Mouse (Mus musculus): ENCODE data around the gene Dcps. TPM values are rescaled to one million over a fixed set of nuclear protein-coding genes. Genes with fewer than 3 reads are reported as not detected.
"Not testable (repeated sequence)": the region's sequence is repeated elsewhere in the genome, so short reads cannot be mapped to it uniquely, and the experiment has no call there.

The Dcps gene
- polyA plus RNA-seq, 1 experiment from 2014 or later = 66.1 TPM

GRCm38 (mm10) chr9:35164142-35164874 lies 11.6 kb downstream of the Dcps start:
- Histone ChIP-seq H3K4me2 (ENCODE audit: low read depth, low read length) (no peak overlapping the region), H3K27me3 (ENCODE audit: control insufficient read depth, insufficient read depth, low read length) (no peaks in the 10 kb centered on the region), H3K9ac (replicated peaks; ENCODE audit: low read depth, low read length) (no peak overlapping the region), H3K36me3 (ENCODE audit: control insufficient read depth, insufficient read depth, low read length) (no peaks in the 10 kb centered on the region), H3K4me3 (ENCODE audit: low read depth, low read length) (no peak overlapping the region), H3K4me1 (ENCODE audit: control insufficient read depth, insufficient read depth, low read length) (no peaks in the 10 kb centered on the region), H3K27ac (ENCODE audit: low read depth, low read length) (no peak overlapping the region), H3K9me3 (ENCODE audit: control insufficient read depth, low read length) (no peaks in the 10 kb centered on the region)
- WGBS = 82% methylated on average over 5 of the region's 5 CpGs
- no peak for ATAC-seq (ENCODE audit: low read depth)

GRCm38 (mm10) chr9:35163011-35163690 lies 12.7 kb downstream of the Dcps start:
- Histone ChIP-seq H3K9me3 (ENCODE audit: control insufficient read depth, low read length) (no peaks in the 10 kb centered on the region), H3K4me3 (ENCODE audit: low read depth, low read length) (no peak overlapping the region), H3K36me3 (ENCODE audit: control insufficient read depth, insufficient read depth, low read length) (no peaks in the 10 kb centered on the region), H3K4me1 (ENCODE audit: control insufficient read depth, insufficient read depth, low read length) (no peaks in the 10 kb centered on the region), H3K27me3 (ENCODE audit: control insufficient read depth, insufficient read depth, low read length) (no peaks in the 10 kb centered on the region), H3K4me2 (ENCODE audit: low read depth, low read length) (no peak overlapping the region), H3K9ac (replicated peaks; ENCODE audit: low read depth, low read length) (no peak overlapping the region), H3K27ac (ENCODE audit: low read depth, low read length) (no peak overlapping the region)
- WGBS = 94% methylated on average over 11 of the region's 11 CpGs
- ATAC-seq (ENCODE audit: low read depth) = no peak

GRCm38 (mm10) chr9:35161721-35162120 lies 14.1 kb downstream of the Dcps start:
- ATAC-seq (ENCODE audit: low read depth) = no peak
- WGBS = 89% methylated on average over 7 of the region's 7 CpGs
- Histone ChIP-seq H3K4me3 (ENCODE audit: low read depth, low read length) (no peak overlapping the region), H3K4me2 (ENCODE audit: low read depth, low read length) (no peak overlapping the region), H3K4me1 (ENCODE audit: control insufficient read depth, insufficient read depth, low read length) (no peaks in the 10 kb centered on the region), H3K27me3 (ENCODE audit: control insufficient read depth, insufficient read depth, low read length) (no peaks in the 10 kb centered on the region), H3K27ac (ENCODE audit: low read depth, low read length) (no peak overlapping the region), H3K9me3 (ENCODE audit: control insufficient read depth, low read length) (no peaks in the 10 kb centered on the region), H3K36me3 (ENCODE audit: control insufficient read depth, insufficient read depth, low read length) (no peaks in the 10 kb centered on the region), H3K9ac (replicated peaks; ENCODE audit: low read depth, low read length) (no peak overlapping the region)

- Histone ChIP-seq H3K9me3 (ENCODE audit: control insufficient read depth, low read length) (no peaks in the 10 kb centered on the region), H3K4me3 (ENCODE audit: low read depth, low read length) (no peak overlapping the region), H3K27ac (ENCODE audit: low read depth, low read length) (no peak overlapping the region), H3K4me1 (ENCODE audit: control insufficient read depth, insufficient read depth, low read length) (no peaks in the 10 kb centered on the region), H3K27me3 (ENCODE audit: control insufficient read depth, insufficient read depth, low read length) (no peaks in the 10 kb centered on the region), H3K36me3 (ENCODE audit: control insufficient read depth, insufficient read depth, low read length) (no peaks in the 10 kb centered on the region), H3K9ac (replicated peaks; ENCODE audit: low read depth, low read length) (no peak overlapping the region), H3K4me2 (ENCODE audit: low read depth, low read length) (no peak overlapping the region)
- WGBS = 81% methylated on average over 2 of the region's 2 CpGs
- no peak for ATAC-seq (ENCODE audit: low read depth)
These were observed 15.2 kb downstream of the Dcps start for GRCm38 (mm10) chr9:35160662-35161061.

- no peaks in the 10 kb centered on the region for H3K4me1 ChIP-seq (ENCODE audit: control insufficient read depth, insufficient read depth, low read length)
- no peak overlapping the region for H3K27ac ChIP-seq (ENCODE audit: low read depth, low read length)
- no peak overlapping the region for H3K4me2 ChIP-seq (ENCODE audit: low read depth, low read length)
- H3K4me3 ChIP-seq (ENCODE audit: low read depth, low read length) = no peak overlapping the region
- H3K27me3 ChIP-seq (ENCODE audit: control insufficient read depth, insufficient read depth, low read length) = no peaks in the 10 kb centered on the region
- H3K36me3 ChIP-seq (ENCODE audit: control insufficient read depth, insufficient read depth, low read length) = no peaks in the 10 kb centered on the region
- WGBS = 88% methylated on average over 3 of the region's 3 CpGs
- no peaks in the 10 kb centered on the region for H3K9me3 ChIP-seq (ENCODE audit: control insufficient read depth, low read length)
- H3K9ac ChIP-seq (replicated peaks; ENCODE audit: low read depth, low read length) = no peak overlapping the region
- no peak for ATAC-seq (ENCODE audit: low read depth)
These were observed 17.4 kb downstream of the Dcps start for GRCm38 (mm10) chr9:35158477-35158876.

GRCm38 (mm10) chr9:35156862-35157261 lies 19.0 kb downstream of the Dcps start:
- Histone ChIP-seq H3K9me3 (ENCODE audit: control insufficient read depth, low read length) (no peaks in the 10 kb centered on the region), H3K4me3 (ENCODE audit: low read depth, low read length) (no peak overlapping the region), H3K4me2 (ENCODE audit: low read depth, low read length) (no peak overlapping the region), H3K4me1 (ENCODE audit: control insufficient read depth, insufficient read depth, low read length) (no peaks in the 10 kb centered on the region), H3K9ac (replicated peaks; ENCODE audit: low read depth, low read length) (no peak overlapping the region), H3K27ac (ENCODE audit: low read depth, low read length) (no peak overlapping the region), H3K27me3 (ENCODE audit: control insufficient read depth, insufficient read depth, low read length) (no peaks in the 10 kb centered on the region), H3K36me3 (ENCODE audit: control insufficient read depth, insufficient read depth, low read length) (no peaks in the 10 kb centered on the region)
- no peak for ATAC-seq (ENCODE audit: low read depth)
- WGBS = 85% methylated on average over 4 of the region's 4 CpGs

GRCm38 (mm10) chr9:35156002-35156710 lies 19.7 kb downstream of the Dcps start:
- Histone ChIP-seq H3K9ac (replicated peaks; ENCODE audit: low read depth, low read length) (no peak overlapping the region), H3K4me3 (ENCODE audit: low read depth, low read length) (no peak overlapping the region), H3K4me1 (ENCODE audit: control insufficient read depth, insufficient read depth, low read length) (no peaks in the 10 kb centered on the region), H3K27ac (ENCODE audit: low read depth, low read length) (no peak overlapping the region), H3K4me2 (ENCODE audit: low read depth, low read length) (no peak overlapping the region), H3K9me3 (ENCODE audit: control insufficient read depth, low read length) (no peaks in the 10 kb centered on the region), H3K27me3 (ENCODE audit: control insufficient read depth, insufficient read depth, low read length) (no peaks in the 10 kb centered on the region), H3K36me3 (ENCODE audit: control insufficient read depth, insufficient read depth, low read length) (no peaks in the 10 kb centered on the region)
- 85% methylated on average over 5 of the region's 5 CpGs for WGBS
- no peak for ATAC-seq (ENCODE audit: low read depth)

- Histone ChIP-seq H3K27ac (ENCODE audit: low read depth, low read length) (no peak overlapping the region), H3K9me3 (ENCODE audit: control insufficient read depth, low read length) (no peaks in the 10 kb centered on the region), H3K36me3 (ENCODE audit: control insufficient read depth, insufficient read depth, low read length) (no peaks in the 10 kb centered on the region), H3K27me3 (ENCODE audit: control insufficient read depth, insufficient read depth, low read length) (no peaks in the 10 kb centered on the region), H3K4me3 (ENCODE audit: low read depth, low read length) (no peak overlapping the region), H3K4me2 (ENCODE audit: low read depth, low read length) (no peak overlapping the region), H3K9ac (replicated peaks; ENCODE audit: low read depth, low read length) (no peak overlapping the region), H3K4me1 (ENCODE audit: control insufficient read depth, insufficient read depth, low read length) (no peaks in the 10 kb centered on the region)
- 91% methylated on average over 1 of the region's 1 CpGs for WGBS
- ATAC-seq (ENCODE audit: low read depth) = no peak
These were observed 22.9 kb downstream of the Dcps start for GRCm38 (mm10) chr9:35152923-35153322.

- H3K27me3 ChIP-seq (ENCODE audit: control insufficient read depth, insufficient read depth, low read length); H3K4me2 ChIP-seq (ENCODE audit: low read depth, low read length); H3K4me3 ChIP-seq (ENCODE audit: low read depth, low read length); H3K27ac ChIP-seq (ENCODE audit: low read depth, low read length); ATAC-seq (ENCODE audit: low read depth); H3K9ac ChIP-seq (replicated peaks; ENCODE audit: low read depth, low read length); H3K4me1 ChIP-seq (ENCODE audit: control insufficient read depth, insufficient read depth, low read length); H3K36me3 ChIP-seq (ENCODE audit: control insufficient read depth, insufficient read depth, low read length); H3K9me3 ChIP-seq (ENCODE audit: control insufficient read depth, low read length): not testable (repeated sequence)
These were observed 27.0 kb downstream of the Dcps start for GRCm38 (mm10) chr9:35148822-35149221.

All from neural tube, embryonic 14.5 days (tissue).